Mouse (Mus musculus) thymus, adult 2 months (tissue): ENCODE measurements around the gene Dnah12.

Experiments
- CTCF ChIP-seq: fragments of 200-500 bp; IDR thresholded peaks from 2 replicates; pipeline ENCODE4 v1.5.1; 2012; ENCODE audit warnings: mild to moderate bottlenecking, control low read depth, low read length, moderate library complexity, borderline replicate concordance; ENCODE audit not compliant: control insufficient read depth, poor library complexity, insufficient read depth; ENCODE audit errors: extremely low read depth
- POLR2A ChIP-seq: fragments of 200-500 bp; IDR thresholded peaks from 2 replicates; pipeline ENCODE4 v1.6.1; 2012; ENCODE audit warnings: mild to moderate bottlenecking, low read length, control low read depth, moderate library complexity; ENCODE audit not compliant: control insufficient read depth, poor library complexity, insufficient read depth; ENCODE audit errors: extremely low read depth

DNA sequence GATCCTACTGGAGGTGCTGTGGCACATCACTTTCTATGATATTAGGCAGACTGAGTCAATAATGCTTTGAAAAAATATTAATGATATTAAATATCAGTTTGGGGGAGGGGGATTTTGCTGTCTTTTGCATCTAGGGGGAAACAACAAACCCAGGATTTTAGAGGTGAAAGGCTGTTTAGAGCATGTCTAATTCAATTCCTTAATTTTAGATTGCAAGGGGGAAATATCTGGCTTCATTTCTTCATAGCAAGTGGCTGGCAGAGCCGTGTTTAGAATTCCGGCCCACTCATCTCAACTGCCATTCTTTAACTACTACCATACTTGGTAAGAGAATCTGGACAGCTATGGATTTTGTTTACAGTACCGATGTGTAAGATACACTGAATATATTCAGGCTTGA is at the start of gene Dnah12:
- TF ChIP-seq POLR2A = no peak
- TF ChIP-seq CTCF = no peak
